Mouse (Mus musculus): ENCODE data around the gene Praf2. TPM values are rescaled to one million over a fixed set of nuclear protein-coding genes. Genes with fewer than 3 reads are reported as not detected.

The Praf2 gene
- total and polyA plus RNA-seq, 3 experiments: 19.1 to 60.1 TPM; not detected in 1

- Histone ChIP-seq H3K9me3 (replicated peaks; ENCODE audit: insufficient read depth, low read length) (no peaks in the 10 kb centered on the region), H3K79me2 (ENCODE audit: control insufficient read depth, insufficient read depth, low read length, poor library complexity) (no peaks in the 10 kb centered on the region), H3K4me3 (ENCODE audit: control insufficient read depth in 1 of 2, insufficient read depth in 1 of 2, low read depth in 2 of 2, low read length in 2 of 2) (peak within 1 kb of the TSS; percentile 39 to 44), H3K27ac (ENCODE audit: control insufficient read depth, low read depth, low read length) (no peak within 1 kb of the TSS), H3K4me1 (ENCODE audit: control insufficient read depth in 1 of 2, insufficient read depth in 2 of 2, low read length in 2 of 2) (peaks cover 0 to 2% of the 10 kb centered on the region in 2 experiments; a peak in 1 of 4 replicates), H3K9ac (ENCODE audit: control insufficient read depth, low read depth, low read length, poor library complexity, severe bottlenecking) (peak within 1 kb of the TSS; percentile 65), H3K27me3 (ENCODE audit: control insufficient read depth in 1 of 2, insufficient read depth in 2 of 2, low read length in 2 of 2) (peaks cover 4 to 13% of the 10 kb centered on the region in 2 experiments), H3K36me3 (ENCODE audit: control insufficient read depth in 1 of 2, insufficient read depth in 2 of 2, low read length in 2 of 2) (peaks cover 0 to 3% of the 10 kb centered on the region in 2 experiments; a peak in 1 of 4 replicates)
- DNase-seq (ENCODE audit: low read depth, low spot score): no peak
- TF ChIP-seq CHD2 (IDR thresholded peaks at IDR 0.05; ENCODE audit: low read length) (no peak), TCF12 (IDR thresholded peaks at IDR 0.05; ENCODE audit: low read depth, low read length) (no peak), CHD1 (IDR thresholded peaks at IDR 0.05; ENCODE audit: low read depth, low read length) (no peak), MAZ (IDR thresholded peaks at IDR 0.05; ENCODE audit: low read depth, low read length) (no peak), JUND (IDR thresholded peaks at IDR 0.05; ENCODE audit: low read depth, low read length) (no peak), RCOR1 (IDR thresholded peaks at IDR 0.05; ENCODE audit: low read depth, low read length) (no peak), MEF2A (IDR thresholded peaks at IDR 0.05; ENCODE audit: extremely low read depth, insufficient replicate concordance, low read depth, low read length, poor library complexity, severe bottlenecking) (no peak), SMC3 (IDR thresholded peaks at IDR 0.05; ENCODE audit: low read depth, low read length) (no peak), BHLHE40 (IDR thresholded peaks at IDR 0.05; ENCODE audit: borderline replicate concordance, low read depth, low read length) (no peak)
Measured at GRCm38 (mm10) chrX:7680864-7681263, 47.4 kb upstream of the Praf2 start, which contains the start of gene Magix. Gene Magix, minus strand, starts transcription at chrX:7681251.

DNA sequence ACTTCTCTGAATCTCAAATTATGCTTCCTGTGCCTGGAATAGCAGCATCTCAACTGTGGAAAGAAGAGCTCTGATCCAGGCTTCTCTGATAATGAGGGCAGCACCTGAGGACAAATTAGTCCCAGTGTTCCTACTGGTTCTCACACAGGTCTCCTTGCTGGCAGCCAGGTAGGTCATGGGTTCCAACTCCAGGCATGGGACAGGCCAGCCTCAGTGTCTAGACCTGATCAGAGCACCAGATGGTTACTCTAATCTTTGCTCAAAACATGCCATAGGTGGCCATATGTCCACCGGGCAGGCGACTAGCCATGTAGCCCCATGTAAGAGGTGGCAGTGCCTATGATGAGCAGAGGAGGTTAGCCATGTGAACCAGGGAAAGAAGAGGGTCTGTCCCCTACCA is 39.9 kb upstream of the Praf2 start:
- H3K9ac ChIP-seq (ENCODE audit: control insufficient read depth, low read depth, low read length, poor library complexity, severe bottlenecking): no peak overlapping the region
- H3K27me3 ChIP-seq (ENCODE audit: control insufficient read depth in 1 of 2, insufficient read depth in 2 of 2, low read length in 2 of 2): peaks cover 26 to 42% of the 10 kb centered on the region in 2 experiments
- no peak overlapping the region for H3K27ac ChIP-seq (ENCODE audit: control insufficient read depth, low read depth, low read length)
- DNase-seq (ENCODE audit: low read depth, low spot score): no peak
- TF ChIP-seq TCF12 (IDR thresholded peaks at IDR 0.05; ENCODE audit: low read depth, low read length) (no peak), USF1 (IDR thresholded peaks at IDR 0.05; ENCODE audit: low read depth, low read length) (no peak), EP300 (IDR thresholded peaks at IDR 0.05; ENCODE audit: low read depth in 1 of 2, low read length in 2 of 2) (no peak), CHD1 (IDR thresholded peaks at IDR 0.05; ENCODE audit: low read depth, low read length) (no peak), ETS1 (IDR thresholded peaks at IDR 0.05; ENCODE audit: low read depth, low read length) (no peak), ZNF384 (IDR thresholded peaks at IDR 0.05; ENCODE audit: low read depth, low read length) (no peak)
- no peaks in the 10 kb centered on the region for H3K9me3 ChIP-seq (replicated peaks; ENCODE audit: insufficient read depth, low read length)
- H3K4me1 ChIP-seq (ENCODE audit: control insufficient read depth in 1 of 2, insufficient read depth in 2 of 2, low read length in 2 of 2): no peaks in the 10 kb centered on the region
- no peak overlapping the region for H3K4me3 ChIP-seq (ENCODE audit: control insufficient read depth in 1 of 2, insufficient read depth in 1 of 2, low read depth in 2 of 2, low read length in 2 of 2)
- H3K79me2 ChIP-seq (ENCODE audit: control insufficient read depth, insufficient read depth, low read length, poor library complexity): no peaks in the 10 kb centered on the region
- H3K36me3 ChIP-seq (ENCODE audit: control insufficient read depth in 1 of 2, insufficient read depth in 2 of 2, low read length in 2 of 2): no peaks in the 10 kb centered on the region

DNA sequence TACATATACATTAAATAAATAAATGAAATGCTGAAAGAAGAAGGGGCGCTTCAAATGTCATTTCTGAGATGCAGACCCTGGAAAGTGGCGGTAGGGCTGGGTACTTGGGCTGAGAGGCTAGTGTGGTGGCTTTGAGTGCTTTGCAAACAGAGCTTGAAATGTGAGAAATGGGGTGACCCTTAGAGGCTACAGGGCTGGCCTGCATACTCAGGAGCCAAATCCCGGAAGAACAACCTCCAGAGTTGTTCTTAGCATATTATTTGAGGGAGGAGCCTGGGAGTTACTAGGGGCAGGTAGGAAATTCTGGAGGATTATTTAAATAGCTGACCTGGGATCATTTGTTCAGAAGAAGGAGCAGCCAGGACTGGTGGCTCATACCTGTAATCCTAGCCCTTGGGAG is 37.8 kb upstream of the Praf2 start:
- no peaks in the 10 kb centered on the region for H3K9me3 ChIP-seq (replicated peaks; ENCODE audit: insufficient read depth, low read length)
- H3K36me3 ChIP-seq (ENCODE audit: control insufficient read depth in 1 of 2, insufficient read depth in 2 of 2, low read length in 2 of 2): no peaks in the 10 kb centered on the region
- no peaks in the 10 kb centered on the region for H3K4me1 ChIP-seq (ENCODE audit: control insufficient read depth in 1 of 2, insufficient read depth in 2 of 2, low read length in 2 of 2)
- H3K27ac ChIP-seq (ENCODE audit: control insufficient read depth, low read depth, low read length): no peak overlapping the region
- DNase-seq (ENCODE audit: low read depth, low spot score): no peak
- no peak overlapping the region for H3K4me3 ChIP-seq (ENCODE audit: control insufficient read depth in 1 of 2, insufficient read depth in 1 of 2, low read depth in 2 of 2, low read length in 2 of 2)
- no peaks in the 10 kb centered on the region for H3K79me2 ChIP-seq (ENCODE audit: control insufficient read depth, insufficient read depth, low read length, poor library complexity)
- TF ChIP-seq MAZ (IDR thresholded peaks at IDR 0.05; ENCODE audit: low read depth, low read length): no peak
- no peak for TF ChIP-seq POLR2AphosphoS2 (IDR thresholded peaks at IDR 0.05; ENCODE audit: low read length)
- no peak for TF ChIP-seq MYC (IDR thresholded peaks at IDR 0.05; ENCODE audit: low read depth, low read length)
- H3K9ac ChIP-seq (ENCODE audit: control insufficient read depth, low read depth, low read length, poor library complexity, severe bottlenecking): no peak overlapping the region
- peaks cover 24 to 31% of the 10 kb centered on the region in 2 experiments for H3K27me3 ChIP-seq (ENCODE audit: control insufficient read depth in 1 of 2, insufficient read depth in 2 of 2, low read length in 2 of 2)
